Mouse (Mus musculus) left cerebral cortex, adult 8-10 months (tissue): ENCODE results near the gene Robo2. TPM values are rescaled to one million over a fixed set of nuclear protein-coding genes. Genes with fewer than 3 reads are reported as not detected.

Source experiments
- DNase-seq, 2 experiments: peaks; one replicate each; pipeline ENCODE4 v3.0.0; 2022; ENCODE audit warnings: low spot score in 2 of 2
- total RNA-seq, 4 experiments: library from RNA; stranded (reverse); gene quantifications; 2 replicates each; pipeline ENCODE4 v1.2.4; 2022

Robo2 gene
- total RNA-seq, 4 experiments from 2014 or later, result 113 to 142 (median 134) TPM

DNA sequence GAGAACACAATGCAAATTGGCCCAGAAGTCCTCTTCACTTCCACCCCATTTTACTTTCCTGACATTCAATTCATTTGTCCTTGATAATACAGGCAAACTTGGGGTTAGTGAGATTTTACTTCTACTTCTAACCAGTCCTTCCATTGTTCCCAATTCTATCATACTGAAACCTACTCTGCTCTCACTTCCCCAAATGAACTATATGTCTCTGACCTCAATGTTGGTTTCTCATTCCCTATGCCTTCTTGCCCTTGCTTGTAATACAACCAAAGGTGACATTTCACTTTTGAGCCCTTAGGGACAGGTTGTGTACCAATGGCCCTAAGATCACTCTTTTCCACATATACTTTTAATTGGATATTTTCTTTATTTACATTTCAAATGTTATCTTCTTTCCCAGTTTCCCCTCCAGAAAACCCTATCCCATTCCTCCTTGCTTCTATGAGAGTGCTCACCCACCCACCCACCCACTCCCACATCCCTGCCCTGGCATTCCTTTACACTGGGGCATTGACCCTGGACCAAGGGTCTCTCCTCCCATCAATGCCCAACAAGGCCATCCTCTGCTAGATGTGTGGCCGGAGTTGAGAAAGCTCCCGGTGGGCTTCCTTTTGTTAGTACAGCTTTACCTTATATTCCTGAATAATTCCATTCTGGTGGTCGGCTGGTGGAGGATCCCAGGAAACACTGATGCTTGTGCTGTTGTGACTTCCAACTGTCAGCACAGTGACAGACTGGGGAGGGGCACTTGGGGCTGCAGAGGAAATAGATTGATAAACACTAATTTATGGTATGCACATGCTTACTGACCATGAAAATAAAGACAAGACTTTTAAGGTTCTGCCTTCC lies 453.7 kb downstream of the Robo2 start:
- DNase-seq, result no peak

DNA sequence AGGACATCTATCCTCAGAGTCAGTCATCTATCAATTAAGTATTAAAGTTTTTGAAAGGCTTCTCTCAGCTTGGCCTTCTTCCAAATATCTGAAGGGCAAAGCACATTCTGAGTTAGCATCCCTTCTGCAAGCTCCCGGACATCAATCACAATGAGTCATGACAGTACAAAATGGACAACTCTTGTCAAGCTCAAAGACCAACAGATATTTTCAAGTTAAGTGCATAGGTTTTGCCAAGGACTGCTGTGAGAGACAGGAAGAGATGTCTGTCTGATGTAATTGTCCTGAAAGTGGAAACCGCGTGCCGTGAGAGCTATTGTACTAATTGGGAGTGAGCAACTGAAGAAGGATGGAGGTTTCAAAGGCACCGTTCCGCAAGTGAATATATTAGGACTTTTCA lies 465.5 kb downstream of the Robo2 start:
- DNase-seq, result no peak

DNA sequence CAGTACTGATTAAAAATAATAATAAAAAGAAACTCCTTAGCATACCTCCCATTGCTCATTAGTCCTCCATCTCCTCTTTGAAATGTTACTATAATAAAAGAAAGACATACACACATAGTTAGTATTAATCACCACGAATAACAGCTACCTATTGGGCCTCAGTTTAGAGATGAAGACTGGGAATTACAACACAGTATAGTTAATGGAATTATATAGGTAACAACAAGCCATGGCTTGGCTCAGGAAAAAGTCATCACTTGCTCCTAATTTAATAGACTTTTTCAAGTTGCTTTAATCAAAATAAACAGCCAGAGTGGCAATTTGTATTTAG lies 471.4 kb downstream of the Robo2 start:
- DNase-seq, result no peak

DNA sequence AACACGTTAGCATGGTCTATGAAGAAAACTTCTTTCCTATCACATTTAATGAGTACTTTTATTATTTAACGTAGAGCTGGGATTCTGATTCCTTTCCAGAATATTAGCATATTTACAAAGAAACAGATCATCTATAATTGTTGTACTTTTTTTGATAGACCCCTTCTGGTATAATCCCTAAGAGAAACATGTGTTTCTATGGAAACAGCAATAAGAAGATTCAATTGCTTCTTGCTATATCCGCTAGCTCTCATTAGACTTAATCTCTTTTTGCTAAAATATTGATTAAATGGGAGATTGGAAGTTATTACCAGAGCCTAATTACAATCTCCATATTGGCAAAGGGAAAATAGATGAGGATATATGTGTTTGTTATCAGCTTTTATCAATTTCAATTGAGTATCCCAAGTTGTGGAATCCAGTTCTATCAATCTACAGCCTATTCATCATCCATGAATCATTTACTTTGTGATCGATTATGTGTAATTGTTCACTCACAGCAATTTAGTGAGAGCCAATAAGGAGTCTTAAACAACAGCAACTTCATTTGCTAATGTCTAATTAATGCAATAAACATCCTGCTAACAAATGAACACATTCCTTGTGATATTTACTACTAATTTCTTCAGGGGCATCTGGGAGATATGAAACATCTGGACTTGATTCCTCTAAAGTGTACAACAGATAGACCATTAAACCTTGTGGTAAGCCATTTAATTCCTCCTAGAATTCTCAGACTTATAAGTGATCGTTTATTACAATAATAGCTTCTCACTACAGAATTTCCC lies 472.0 kb downstream of the Robo2 start:
- DNase-seq, result no peak

DNA sequence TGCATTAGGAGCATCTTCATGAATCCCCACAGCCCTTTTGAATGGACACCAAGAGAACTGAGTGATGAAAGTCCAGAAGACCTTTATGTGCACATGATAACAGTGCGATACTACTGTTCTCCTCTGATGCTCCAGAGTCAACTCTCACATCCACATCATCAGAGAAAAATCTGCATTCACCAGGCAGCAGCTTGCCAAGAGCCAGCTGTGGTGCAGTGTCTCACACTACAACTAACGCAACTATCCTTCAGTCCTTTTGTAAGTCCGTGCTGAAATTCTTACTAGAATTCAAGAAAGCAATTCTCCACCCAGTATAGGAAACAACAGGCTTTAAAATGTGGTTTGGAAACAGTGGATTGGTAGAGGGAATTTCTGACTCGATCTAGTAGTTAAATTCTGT lies 481.3 kb downstream of the Robo2 start:
- no peak for DNase-seq

DNA sequence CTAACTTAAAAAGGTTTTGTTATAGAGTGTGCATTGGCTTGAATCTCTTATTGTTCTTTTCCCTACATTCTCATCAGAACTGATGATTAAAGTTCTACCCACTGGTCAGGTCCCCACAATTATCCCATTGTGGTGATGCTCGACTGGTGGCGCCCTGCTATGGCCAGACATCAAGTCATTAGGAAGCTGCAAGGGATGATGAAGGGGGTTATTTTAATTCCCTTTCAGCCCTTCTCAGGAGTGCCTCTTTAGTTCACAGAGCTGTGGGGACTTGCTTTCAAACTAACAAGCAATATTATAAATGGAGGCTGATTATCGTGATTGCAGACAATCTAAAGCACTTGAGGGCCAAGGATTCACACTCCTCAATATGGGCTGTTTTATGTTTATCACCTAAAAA lies 484.1 kb downstream of the Robo2 start:
- no peak for DNase-seq

DNA sequence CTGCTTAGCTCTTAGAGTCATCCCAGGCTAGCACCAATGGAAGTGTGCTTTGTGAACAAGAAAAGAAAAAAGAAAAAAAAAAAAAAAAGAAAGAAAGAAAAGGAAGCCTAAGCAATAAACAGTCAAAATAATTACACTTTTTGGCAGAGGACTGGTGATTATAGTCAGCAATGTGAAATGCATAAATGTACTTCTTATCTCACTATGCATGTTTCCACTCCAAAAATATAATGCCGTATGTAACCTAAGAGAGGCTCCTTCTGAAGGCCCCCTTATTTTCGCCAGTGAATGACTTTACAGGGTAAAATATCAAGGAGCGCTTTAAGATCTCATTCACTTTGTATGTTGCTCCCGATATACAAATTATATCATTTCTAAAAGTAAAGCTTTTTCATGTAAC lies 496.2 kb downstream of the Robo2 start:
- DNase-seq, result no peak

DNA sequence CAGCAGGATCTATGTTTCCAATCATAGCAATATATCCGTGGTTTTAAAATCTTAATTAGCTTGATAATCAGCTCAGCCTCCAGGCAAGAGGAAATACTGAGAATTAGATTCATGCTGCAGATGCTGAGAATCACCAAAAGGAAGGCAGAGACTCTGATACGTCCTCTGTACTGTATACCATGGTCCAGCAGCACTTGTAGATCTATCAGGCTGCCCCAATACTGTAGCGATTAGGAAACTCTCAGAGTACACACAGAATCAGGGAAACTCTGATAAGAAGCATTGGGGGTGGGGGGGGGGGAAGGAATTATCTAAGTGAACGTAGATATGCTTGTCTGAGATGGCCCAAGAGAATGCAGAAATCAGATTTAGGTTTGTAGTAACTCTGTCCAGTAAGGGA lies 496.7 kb downstream of the Robo2 start:
- DNase-seq, result no peak

DNA sequence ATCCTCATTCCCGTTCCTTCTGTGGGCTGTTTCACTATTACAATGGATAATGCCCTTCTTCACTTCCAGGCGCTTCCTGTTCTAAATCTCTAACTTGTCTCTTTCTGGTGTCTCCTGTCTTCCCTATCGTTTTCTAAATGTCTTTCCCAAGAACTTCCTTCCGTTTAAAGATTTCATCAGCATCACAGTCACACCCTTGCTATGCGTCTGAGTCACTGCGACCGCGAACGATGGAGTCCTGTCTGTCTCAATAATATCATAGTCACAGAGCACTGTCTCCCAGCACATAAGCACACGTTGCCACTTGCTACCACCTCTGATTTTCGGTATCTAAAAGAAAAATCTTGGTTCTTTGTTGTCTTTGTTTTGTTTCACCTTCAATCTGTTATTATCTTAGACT lies 503.1 kb downstream of the Robo2 start:
- no peak for DNase-seq

DNA sequence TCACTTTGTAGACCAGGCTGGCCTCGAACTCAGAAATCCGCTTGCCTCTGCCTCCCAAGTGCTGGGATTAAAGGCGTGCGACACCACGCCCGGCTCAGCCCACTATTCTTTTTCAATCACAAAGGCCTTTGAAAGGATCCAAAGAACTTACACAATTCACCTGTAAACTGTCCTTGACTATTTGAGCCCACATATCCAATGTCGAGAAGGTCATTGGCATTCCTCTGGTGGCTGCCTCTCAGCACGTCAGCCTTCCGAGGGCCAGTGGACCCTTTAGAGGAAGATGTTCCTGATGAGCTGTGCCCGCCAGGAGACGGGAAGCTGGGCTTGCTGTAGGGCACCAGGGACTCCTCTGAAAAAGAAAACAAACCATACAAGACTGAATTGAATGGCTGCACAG lies 514.8 kb downstream of the Robo2 start:
- DNase-seq, result no peak

DNA sequence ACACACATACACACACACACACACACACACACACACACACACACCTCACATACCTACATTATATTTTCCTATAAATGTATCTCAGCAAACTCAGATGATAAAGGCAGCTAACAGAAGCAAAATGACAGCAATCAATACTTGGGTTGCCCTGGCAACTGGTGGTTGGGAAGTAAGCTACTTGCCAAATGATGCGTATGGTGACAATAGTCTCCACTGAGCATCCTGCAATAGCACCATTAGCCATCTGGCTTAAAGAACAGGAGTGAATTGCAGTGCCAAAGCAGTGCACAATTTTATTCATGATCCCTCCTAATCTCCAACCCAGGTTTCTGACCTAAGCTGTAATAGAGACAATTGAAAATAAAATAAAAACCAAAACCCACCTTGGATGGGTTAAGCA lies 529.7 kb downstream of the Robo2 start:
- DNase-seq, result no peak

DNA sequence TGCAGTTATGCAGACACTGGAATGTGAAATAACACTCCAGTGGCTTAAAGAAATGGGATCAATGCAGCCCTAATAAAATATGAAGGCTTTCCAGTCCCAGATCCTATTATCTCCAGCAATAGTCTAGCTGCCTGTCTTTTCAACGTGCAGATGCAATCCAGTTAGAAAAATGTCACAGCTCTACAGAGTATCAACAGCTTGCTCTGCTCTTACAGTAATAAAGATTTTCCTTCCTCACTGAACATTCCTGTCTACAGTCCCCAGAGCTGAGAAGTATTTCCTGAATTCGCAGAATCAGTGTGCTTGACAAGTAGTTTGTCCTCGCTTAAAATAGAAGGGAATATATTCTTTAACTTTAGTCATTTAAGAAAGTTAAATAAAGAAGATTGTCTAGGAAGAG lies 533.7 kb downstream of the Robo2 start:
- DNase-seq, result no peak

DNA sequence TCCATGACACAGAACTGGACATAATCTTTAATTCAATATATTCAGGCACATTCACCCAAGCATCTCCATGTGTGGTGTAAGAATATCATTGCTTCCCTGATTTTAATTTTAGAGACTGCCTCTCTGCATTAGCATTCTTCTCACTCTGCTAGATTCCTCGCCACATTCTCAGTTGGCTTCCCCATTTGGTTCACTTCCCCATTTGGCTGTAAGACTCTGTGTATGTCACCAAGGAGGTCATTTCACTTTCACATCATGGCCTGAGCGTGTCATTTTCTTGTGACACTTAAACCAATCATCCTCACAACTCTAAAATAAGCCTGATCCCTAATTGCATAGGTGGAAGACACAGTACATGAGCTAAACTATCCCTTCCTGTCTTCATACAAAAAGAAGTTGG lies 536.6 kb downstream of the Robo2 start:
- DNase-seq, result no peak

DNA sequence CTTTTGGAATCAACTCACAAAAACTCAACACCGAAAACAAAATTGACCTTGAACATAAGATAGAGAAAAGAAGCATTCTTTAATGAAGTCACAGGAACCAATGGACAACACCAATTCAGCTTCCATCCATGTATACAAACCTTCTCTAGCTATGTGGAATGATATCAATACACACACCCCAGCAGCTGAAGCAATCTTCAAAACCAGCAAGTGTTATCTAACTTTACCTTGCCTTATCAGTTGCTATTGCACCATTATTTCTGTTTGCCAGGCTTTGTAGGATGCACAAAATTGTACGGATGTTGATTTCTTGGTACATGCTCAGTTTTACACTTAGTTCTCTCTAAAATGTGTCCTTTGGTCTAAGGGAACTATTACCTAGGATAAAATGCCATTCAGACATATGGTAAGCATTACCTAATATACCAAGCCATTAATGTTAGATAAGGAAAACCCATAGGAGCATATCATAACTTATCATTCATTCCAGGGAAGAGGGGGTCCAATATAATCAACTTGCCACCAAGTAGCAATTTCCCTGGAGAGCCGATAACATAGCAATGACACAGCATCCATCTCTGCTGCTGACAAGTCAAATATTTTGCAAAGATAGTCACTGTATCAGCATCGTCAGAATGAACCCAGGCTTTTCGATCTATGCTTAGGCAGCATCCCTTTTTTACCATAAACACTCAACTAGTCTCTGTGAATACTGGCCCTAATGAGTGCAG lies 537.6 kb downstream of the Robo2 start:
- DNase-seq, result no peak

DNA sequence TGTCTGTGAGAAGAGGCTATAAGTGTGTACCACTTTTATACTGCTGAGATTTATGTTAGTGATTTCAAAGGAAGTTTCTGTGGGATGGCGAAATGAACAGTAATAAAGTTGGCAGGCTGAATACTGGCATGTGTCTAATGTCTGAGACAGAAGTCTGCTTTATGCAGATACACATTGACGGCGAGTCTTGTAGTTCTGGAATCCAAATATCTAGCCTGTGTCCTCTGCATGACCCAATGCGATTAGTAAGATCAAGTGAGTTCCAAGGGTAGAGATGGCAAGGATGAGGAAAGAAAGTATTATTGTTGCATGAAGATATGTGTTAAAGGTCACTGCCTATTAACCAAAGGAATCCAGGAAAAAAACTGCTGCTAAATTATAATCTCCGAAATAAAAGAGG lies 541.3 kb downstream of the Robo2 start:
- no peak for DNase-seq

DNA sequence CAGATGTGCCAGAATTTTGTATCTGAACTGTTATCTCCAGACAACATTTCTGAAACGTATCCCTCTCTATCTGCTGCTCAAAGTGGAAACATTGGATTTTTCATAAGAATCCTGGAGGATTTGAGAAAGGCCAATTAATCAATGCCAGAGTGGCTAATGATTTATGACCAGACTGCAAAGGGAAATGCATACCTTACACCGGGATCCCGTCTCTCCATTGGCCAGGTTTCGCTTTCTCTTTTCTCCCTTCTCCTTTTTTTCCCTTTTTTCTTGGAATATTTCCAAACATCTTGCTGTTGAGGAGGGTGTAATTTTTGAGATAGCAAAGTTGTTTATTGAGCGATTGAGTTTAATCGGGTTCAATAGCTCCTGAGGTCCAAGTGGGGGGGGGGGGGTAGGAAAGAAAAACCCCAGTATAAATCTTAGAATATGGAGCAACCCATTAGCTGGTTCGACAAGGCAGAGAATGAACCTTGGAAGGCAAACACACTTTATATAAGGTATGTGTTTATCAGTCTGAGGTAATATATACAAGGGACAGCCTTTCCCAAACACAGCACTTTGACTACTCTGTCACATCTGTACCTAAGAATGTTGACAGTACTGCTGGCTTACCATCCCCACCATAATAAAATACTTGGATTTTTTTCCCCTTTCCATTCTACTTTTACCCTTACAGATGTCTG lies 542.0 kb downstream of the Robo2 start:
- no peak for DNase-seq

DNA sequence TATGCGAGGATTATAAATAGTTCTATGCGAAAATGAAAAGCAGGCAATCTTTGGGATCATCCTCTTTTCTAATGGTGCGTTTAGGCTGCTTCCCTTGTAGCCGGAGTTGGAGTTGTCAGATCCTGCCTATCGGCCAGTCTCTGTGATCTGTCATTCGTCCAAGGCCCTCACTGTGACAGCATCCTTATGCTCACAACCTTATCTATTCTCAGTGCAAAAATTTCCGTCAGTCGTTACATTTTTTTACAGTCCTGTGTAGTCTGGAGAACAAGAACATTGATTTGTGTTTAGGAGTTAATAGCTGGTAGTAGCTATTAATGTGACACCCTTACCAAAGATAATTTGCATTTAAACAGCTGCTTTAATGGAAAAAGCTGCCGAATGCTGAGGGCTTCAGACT lies 547.0 kb downstream of the Robo2 start:
- DNase-seq, result no peak

DNA sequence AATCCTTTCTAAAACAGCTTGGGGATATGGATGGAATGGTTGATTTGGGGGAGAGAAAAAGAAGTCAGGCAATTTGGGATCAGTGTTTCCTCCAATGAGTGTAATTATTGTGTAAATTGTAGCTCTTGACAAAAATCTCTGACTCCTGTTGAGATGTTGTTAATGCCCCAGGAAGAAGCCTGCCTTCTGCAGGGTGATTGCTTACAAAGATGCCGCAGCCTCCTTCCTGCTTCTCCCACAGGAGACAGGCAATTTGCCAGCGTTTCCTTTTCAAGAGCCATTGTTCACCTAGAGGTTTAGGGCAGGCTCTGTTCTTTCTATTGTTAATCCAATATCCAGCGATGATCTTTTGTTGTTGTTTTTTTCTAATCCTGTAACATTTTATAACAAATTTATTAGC lies 547.9 kb downstream of the Robo2 start:
- DNase-seq, result no peak

DNA sequence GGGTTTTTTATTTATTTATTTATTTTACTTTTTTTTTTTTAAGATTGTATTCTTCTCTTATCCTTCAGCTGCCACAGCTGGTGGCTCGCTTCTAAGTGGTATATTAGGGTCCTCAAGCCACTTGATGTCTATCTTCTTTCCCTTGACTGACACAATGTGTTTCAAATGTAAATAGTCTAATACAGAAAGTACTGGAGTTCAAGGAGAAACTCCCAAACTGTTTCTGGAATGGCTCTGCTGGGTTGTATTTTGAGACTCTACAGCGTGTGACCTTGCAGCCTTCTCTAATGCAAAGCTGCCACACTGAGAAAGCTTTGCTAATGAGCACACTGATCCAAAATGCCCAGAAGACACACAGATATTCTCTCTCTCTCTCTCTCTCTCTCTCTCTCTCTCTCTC lies 552.9 kb downstream of the Robo2 start:
- no peak for DNase-seq

DNA sequence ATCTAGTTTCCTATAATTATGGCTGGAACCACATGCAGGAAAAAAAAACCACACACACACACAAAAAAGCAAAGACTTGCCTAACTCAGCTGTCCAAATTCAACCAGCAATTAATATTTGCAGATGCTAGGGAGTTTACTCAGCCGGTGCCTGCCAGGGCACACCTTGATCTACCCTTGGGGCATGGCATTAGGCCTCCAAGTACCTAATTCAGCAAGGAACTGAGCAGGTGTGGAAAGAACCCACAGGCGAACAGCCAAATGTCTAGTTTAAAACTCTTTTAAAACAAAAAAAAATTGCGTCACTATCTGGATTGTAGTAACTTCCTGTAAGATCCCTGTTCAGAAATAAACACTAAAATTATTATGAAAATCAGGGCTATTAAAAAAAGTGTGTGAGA lies 555.8 kb downstream of the Robo2 start:
- DNase-seq, result no peak
